37 mouse cellular contexts compared by ENCODE assay signal in the genomic region with DNA sequence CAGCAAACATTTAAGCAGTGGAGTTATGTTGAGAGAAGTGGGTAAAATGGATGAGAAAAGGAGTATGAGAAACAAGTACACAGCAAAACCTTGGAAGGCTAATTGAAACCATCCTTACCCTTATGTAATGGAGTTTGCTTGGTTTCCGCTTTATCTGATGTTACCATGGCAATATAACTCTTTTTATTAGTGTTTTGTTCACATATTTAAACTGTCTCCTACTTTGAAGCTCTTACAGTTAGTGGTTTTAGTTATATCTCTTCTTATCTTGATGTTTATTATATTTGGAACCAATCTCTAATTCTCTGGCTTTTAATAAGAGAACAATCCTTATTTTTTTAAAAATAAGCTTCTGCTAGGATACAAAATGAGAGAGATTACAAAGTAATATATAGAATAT. TPM values are rescaled to one million over a fixed set of nuclear protein-coding genes. Genes with fewer than 3 reads are reported as not detected.
"Had no signal": no experiment of that assay in that cellular context is flagged by ENCODE, and none has a peak within 500 bp of the region (broad histone marks: within the 10 kb centered on the region; RNA-seq: fewer than 3 reads in every experiment).

No protein-coding gene starts in this region.

- H3K4me3 ChIP-seq: embryonic facial prominence, embryonic 12.5 days; embryonic facial prominence, embryonic 13.5 days; embryonic facial prominence, embryonic 15.5 days; erythroblast, embryonic 14.5 days; forebrain, embryonic 10.5 days; forebrain, embryonic 12.5 days; forebrain, embryonic 13.5 days; forebrain, embryonic 15.5 days; gastrocnemius, adult 2 months; heart, adult 2 months; heart, embryonic 10.5 days; heart, embryonic 12.5 days had no signal

- H3K9me3 ChIP-seq: embryonic facial prominence, embryonic 12.5 days; embryonic facial prominence, embryonic 13.5 days; embryonic facial prominence, embryonic 15.5 days; forebrain, embryonic 12.5 days; forebrain, embryonic 13.5 days; forebrain, embryonic 15.5 days; heart, embryonic 10.5 days had no signal

- H3K27me3 ChIP-seq: embryonic facial prominence, embryonic 12.5 days; embryonic facial prominence, embryonic 13.5 days; embryonic facial prominence, embryonic 15.5 days; forebrain, embryonic 12.5 days; forebrain, embryonic 13.5 days; forebrain, embryonic 15.5 days; heart, embryonic 12.5 days had no signal

- H3K4me2 ChIP-seq: embryonic facial prominence, embryonic 12.5 days; embryonic facial prominence, embryonic 13.5 days; embryonic facial prominence, embryonic 15.5 days; forebrain, embryonic 12.5 days; forebrain, embryonic 13.5 days; forebrain, embryonic 15.5 days; heart, embryonic 11.5 days; heart, embryonic 12.5 days had no signal

- H3K36me3 ChIP-seq: embryonic facial prominence, embryonic 12.5 days; embryonic facial prominence, embryonic 13.5 days; embryonic facial prominence, embryonic 15.5 days; forebrain, embryonic 10.5 days; forebrain, embryonic 12.5 days; forebrain, embryonic 15.5 days; heart, embryonic 10.5 days; heart, embryonic 12.5 days had no signal

- DNase-seq: cerebellum, adult 9-11 months; cerebellum, postnatal 10 days; cerebellum, postnatal 14 days; cerebellum, postnatal 25 days; cerebellum, postnatal 36 days; embryo, embryonic 11 days; forebrain, postnatal 0 days; gastrocnemius, adult 2 months; gastrocnemius, postnatal 10 days; gastrocnemius, postnatal 14 days; gastrocnemius, postnatal 25 days; gastrocnemius, postnatal 36 days; heart, adult 11 months; heart, adult 18-20 months; heart, adult 2 months had no signal

- ATAC-seq: forebrain, embryonic 13.5 days; forebrain, embryonic 14.5 days; forebrain, embryonic 15.5 days; forebrain, embryonic 16.5 days; forebrain, postnatal 0 days had no signal

- H3K27ac ChIP-seq: embryonic facial prominence, embryonic 12.5 days; embryonic facial prominence, embryonic 13.5 days; forebrain, embryonic 10.5 days; forebrain, embryonic 12.5 days; forebrain, embryonic 13.5 days; forebrain, embryonic 15.5 days; gastrocnemius, adult 2 months; heart, adult 2 months; heart, embryonic 10.5 days had no signal

- H3K4me1 ChIP-seq: embryonic facial prominence, embryonic 12.5 days; embryonic facial prominence, embryonic 15.5 days; forebrain, embryonic 10.5 days; forebrain, embryonic 12.5 days; forebrain, embryonic 13.5 days; forebrain, embryonic 15.5 days; heart, embryonic 10.5 days; heart, embryonic 12.5 days had no signal

- H3K9ac ChIP-seq: embryonic facial prominence, embryonic 12.5 days; embryonic facial prominence, embryonic 13.5 days; embryonic facial prominence, embryonic 15.5 days; forebrain, embryonic 12.5 days; forebrain, embryonic 13.5 days; forebrain, embryonic 15.5 days; forebrain, postnatal 0 days; heart, embryonic 12.5 days had no signal

RNA-seq across cellular contexts. Expression of a gene that starts 9.6 kb away (rescaled TPM):
- total RNA-seq: common myeloid progenitor, adult 5-6 weeks; forebrain, postnatal 0 days; gastrocnemius, adult 2 months; gastrocnemius, postnatal 10 days; gastrocnemius, postnatal 14 days; gastrocnemius, postnatal 25 days; gastrocnemius, postnatal 36 days; gastrocnemius, postnatal 4 days; granulocyte monocyte progenitor cell, adult 5-6 weeks; heart, adult 18-20 months; heart, adult 2 months; heart, adult 8-10 months had no signal
- polyA plus RNA-seq: cortical plate, adult 2 months; embryonic facial prominence, embryonic 12.5 days; embryonic facial prominence, embryonic 13.5 days; embryonic facial prominence, embryonic 14.5 days; erythroblast, embryonic 14.5 days; forebrain, embryonic 10.5 days; forebrain, embryonic 11.5 days; forebrain, embryonic 12.5 days; forebrain, embryonic 13.5 days; forebrain, embryonic 14.5 days; forebrain, embryonic 15.5 days; forebrain, embryonic 16.5 days; forebrain, postnatal 0 days; frontal cortex, adult 2 months; gonadal fat pad, adult 2 months; heart, adult 2 months; heart, embryonic 10.5 days; heart, embryonic 11.5 days; heart, embryonic 12.5 days had no signal
